Mouse (Mus musculus) limb, embryonic 10.5 days (tissue): ENCODE data around the gene Pla2g1b. TPM values are rescaled to one million over a fixed set of nuclear protein-coding genes. Genes with fewer than 3 reads are reported as not detected.
"Not testable (repeated sequence)": the region's sequence is repeated elsewhere in the genome, so short reads cannot be mapped to it uniquely, and the experiment has no call there.

Source experiments
- DNase-seq: peaks from one replicate; pipeline ENCODE4 v3.0.0-alpha.2; 2017; ENCODE audit warnings: low spot score
- H3K27ac ChIP-seq: fragments of 300-500 bp; sonication (generic); 2 replicates; pipeline ENCODE4 v1.5.1; 2016; ENCODE audit warnings: mild to moderate bottlenecking
- H3K27me3 ChIP-seq: fragments of 300-500 bp; sonication (generic); 2 replicates; pipeline ENCODE4 v1.6.1; 2016; ENCODE audit warnings: low read depth, mild to moderate bottlenecking; ENCODE audit not compliant: poor library complexity, severe bottlenecking
- H3K36me3 ChIP-seq: fragments of 300-500 bp; sonication (generic); 2 replicates; pipeline ENCODE4 v1.6.1; 2016; ENCODE audit warnings: mild to moderate bottlenecking, moderate library complexity
- H3K4me1 ChIP-seq: fragments of 300-500 bp; sonication (generic); 2 replicates; pipeline ENCODE4 v1.6.1; 2016
- H3K4me3 ChIP-seq: fragments of 300-500 bp; sonication (generic); 2 replicates; pipeline ENCODE4 v1.5.1; 2016; ENCODE audit warnings: mild to moderate bottlenecking, moderate library complexity
- H3K9me3 ChIP-seq: fragments of 300-500 bp; sonication (generic); replicated peaks from 2 replicates; pipeline ENCODE4 v1.6.1; 2016; ENCODE audit warnings: mild to moderate bottlenecking
- WGBS: fragments of 180-500 bp; shearing (Covaris S2); methylation state at CpG from one replicate; pipeline ENCODE4 v1.1.7; 2016; 5-methylcytosine and 5-hydroxymethylcytosine counted together
- polyA plus RNA-seq: library from polyadenylated mRNA; unstranded; fragments of >200 nt; fragmentation: Nextera tagmentation; extraction: Ambion mirVana; gene quantifications from 2 replicates; pipeline ENCODE4 v1.2.1, GENCODE M21; 2016

The Pla2g1b gene
- polyA plus RNA-seq, 1 experiment from 2014 or later, result not detected

GRCm38 (mm10) chr5:115435755-115436379, 30.2 kb upstream of the Pla2g1b start:
- peaks cover 93% of the 10 kb centered on the region for H3K36me3 ChIP-seq
- peak overlapping the region; percentile 55 for H3K4me3 ChIP-seq
- H3K27ac ChIP-seq, result peak overlapping the region; percentile 99
- no peaks in the 10 kb centered on the region for H3K27me3 ChIP-seq
- 19% methylated on average over 8 of the region's 8 CpGs for WGBS
- H3K4me1 ChIP-seq, result peaks cover 92% of the 10 kb centered on the region
- DNase-seq, result no peak
- no peaks in the 10 kb centered on the region for H3K9me3 ChIP-seq

- no peaks in the 10 kb centered on the region for H3K27me3 ChIP-seq
- H3K4me3 ChIP-seq, result peak overlapping the region; percentile 55
- H3K27ac ChIP-seq, result peak overlapping the region; percentile 99
- peaks cover 89% of the 10 kb centered on the region for H3K4me1 ChIP-seq
- peaks cover 93% of the 10 kb centered on the region for H3K36me3 ChIP-seq
- WGBS, result under 1% methylated on average over 43 of the region's 43 CpGs
- no peaks in the 10 kb centered on the region for H3K9me3 ChIP-seq
- DNase-seq, result peak; percentile 91
Observed at GRCm38 (mm10) chr5:115436421-115437124, 29.5 kb upstream of the Pla2g1b start.

GRCm38 (mm10) chr5:115437242-115437944, 28.7 kb upstream of the Pla2g1b start:
- no peak for DNase-seq
- Histone ChIP-seq H3K4me3 (peak overlapping the region; percentile 55), H3K4me1 (peaks cover 81% of the 10 kb centered on the region)

GRCm38 (mm10) chr5:115437945-115438315, 28.1 kb upstream of the Pla2g1b start:
- Histone ChIP-seq H3K9me3 (no peaks in the 10 kb centered on the region), H3K27me3 (no peaks in the 10 kb centered on the region), H3K27ac (peak overlapping the region; percentile 99), H3K4me3 (peak overlapping the region; percentile 33), H3K4me1 (peaks cover 76% of the 10 kb centered on the region), H3K36me3 (peaks cover 93% of the 10 kb centered on the region)
- WGBS, result 4% methylated on average over 2 of the region's 2 CpGs
- DNase-seq, result peak; percentile 81

More at GRCm38 (mm10) chr5:115437242-115437944, 28.7 kb upstream of the Pla2g1b start:
- Histone ChIP-seq H3K27me3 (no peaks in the 10 kb centered on the region), H3K9me3 (no peaks in the 10 kb centered on the region), H3K27ac (peak overlapping the region; percentile 99), H3K36me3 (peaks cover 93% of the 10 kb centered on the region)
- WGBS, result 27% methylated on average over 7 of the region's 7 CpGs

- H3K27me3 ChIP-seq, result no peaks in the 10 kb centered on the region
- H3K9me3 ChIP-seq, result no peaks in the 10 kb centered on the region
- DNase-seq, result no peak
- H3K4me1 ChIP-seq, result peaks cover 68% of the 10 kb centered on the region
- WGBS, result 15% methylated on average over 7 of the region's 7 CpGs
- H3K36me3 ChIP-seq, result peaks cover 93% of the 10 kb centered on the region
- H3K4me3 ChIP-seq, result peak overlapping the region; percentile 33
- peak overlapping the region; percentile 99 for H3K27ac ChIP-seq
Observed at GRCm38 (mm10) chr5:115438667-115439066, 27.4 kb upstream of the Pla2g1b start.

- 48% methylated on average over 14 of the region's 14 CpGs for WGBS
- no peak overlapping the region for H3K4me3 ChIP-seq
- H3K27ac ChIP-seq, result no peak overlapping the region; the same call in 1 of the 2 replicates
- peak; percentile 85 for DNase-seq
- H3K27me3 ChIP-seq, result no peaks in the 10 kb centered on the region
- H3K36me3 ChIP-seq, result peaks cover 94% of the 10 kb centered on the region
- peaks cover 42% of the 10 kb centered on the region for H3K4me1 ChIP-seq
- no peaks in the 10 kb centered on the region for H3K9me3 ChIP-seq
Observed at GRCm38 (mm10) chr5:115441205-115441849, 24.7 kb upstream of the Pla2g1b start.

GRCm38 (mm10) chr5:115442663-115443062, 23.4 kb upstream of the Pla2g1b start:
- peaks cover 29% of the 10 kb centered on the region for H3K4me1 ChIP-seq
- 79% methylated on average over 5 of the region's 5 CpGs for WGBS
- not testable (repeated sequence) for DNase-seq, H3K27me3 ChIP-seq, H3K9me3 ChIP-seq, H3K27ac ChIP-seq, H3K4me3 ChIP-seq
- peaks cover 99% of the 10 kb centered on the region for H3K36me3 ChIP-seq

- no peak for DNase-seq
- Histone ChIP-seq H3K27me3 (no peaks in the 10 kb centered on the region), H3K4me1 (peaks cover 14% of the 10 kb centered on the region), H3K9me3 (no peaks in the 10 kb centered on the region), H3K4me3 (no peak overlapping the region), H3K27ac (no peak overlapping the region), H3K36me3 (peaks cover 99% of the 10 kb centered on the region)
- 96% methylated on average over 11 of the region's 11 CpGs for WGBS
Observed at GRCm38 (mm10) chr5:115444130-115444529, 21.9 kb upstream of the Pla2g1b start.

GRCm38 (mm10) chr5:115447108-115447507, 19.0 kb upstream of the Pla2g1b start:
- no peaks in the 10 kb centered on the region for H3K4me1 ChIP-seq
- H3K36me3 ChIP-seq, result peaks cover 99% of the 10 kb centered on the region
- no peaks in the 10 kb centered on the region for H3K9me3 ChIP-seq
- H3K27ac ChIP-seq, result no peak overlapping the region
- WGBS, result 90% methylated on average over 17 of the region's 17 CpGs
- H3K4me3 ChIP-seq, result no peak overlapping the region
- DNase-seq, result no peak
- no peaks in the 10 kb centered on the region for H3K27me3 ChIP-seq

GRCm38 (mm10) chr5:115449247-115449646, 16.8 kb upstream of the Pla2g1b start:
- Histone ChIP-seq H3K9me3 (no peaks in the 10 kb centered on the region), H3K27ac (no peak overlapping the region), H3K4me1 (no peaks in the 10 kb centered on the region), H3K36me3 (peaks cover 99% of the 10 kb centered on the region), H3K4me3 (no peak overlapping the region), H3K27me3 (no peaks in the 10 kb centered on the region)
- no peak for DNase-seq
- WGBS, result 86% methylated on average over 3 of the region's 3 CpGs

GRCm38 (mm10) chr5:115450410-115451317, 15.4 kb upstream of the Pla2g1b start:
- no peak overlapping the region for H3K4me3 ChIP-seq
- H3K9me3 ChIP-seq, result no peaks in the 10 kb centered on the region
- WGBS, result 94% methylated on average over 27 of the region's 27 CpGs
- peaks cover 93% of the 10 kb centered on the region for H3K36me3 ChIP-seq
- no peak for DNase-seq
- no peaks in the 10 kb centered on the region for H3K4me1 ChIP-seq
- H3K27me3 ChIP-seq, result no peaks in the 10 kb centered on the region
- no peak overlapping the region for H3K27ac ChIP-seq
